Mouse (Mus musculus): ENCODE data around the gene Dyrk3. TPM values are rescaled to one million over a fixed set of nuclear protein-coding genes. Genes with fewer than 3 reads are reported as not detected.

Gene Dyrk3
- 0.89 TPM for polyA plus RNA-seq (2014; fragmentation: Illumina TruSeq; extraction: RNeasy Lipid Tissue Mini Kit (QIAGEN cat#74804); ENCODE audit: low read depth, low replicate concordance)

GRCm38 (mm10) chr1:131138191-131139016 is at the start of gene Dyrk3:
Gene Dyrk3 (minus strand): TSS chr1:131138340.

GRCm38 (mm10) chr1:131153018-131153629 is 15.0 kb upstream of the Dyrk3 start, which contains the start of gene Eif2d:
Gene Eif2d (plus strand): TSS chr1:131153181.

GRCm38 (mm10) chr1:131097700-131098094 is 40.4 kb downstream of the Dyrk3 start, which contains the start of gene Mapkapk2:
Gene Mapkapk2 (minus strand): TSS chr1:131097826.

Other genes starting within 250 kb of the Dyrk3 start
- gene Il20, start 226.9 kb downstream of the Dyrk3 start, polyA plus RNA-seq (2014; fragmentation: Illumina TruSeq; extraction: RNeasy Lipid Tissue Mini Kit (QIAGEN cat#74804); ENCODE audit: low read depth, low replicate concordance), result not detected
- gene Il19, start 198.2 kb downstream of the Dyrk3 start, polyA plus RNA-seq (2014; fragmentation: Illumina TruSeq; extraction: RNeasy Lipid Tissue Mini Kit (QIAGEN cat#74804); ENCODE audit: low read depth, low replicate concordance), result not detected
- not detected for gene Il10, start 118.5 kb downstream of the Dyrk3 start, polyA plus RNA-seq (2014; fragmentation: Illumina TruSeq; extraction: RNeasy Lipid Tissue Mini Kit (QIAGEN cat#74804); ENCODE audit: low read depth, low replicate concordance)
- gene Mapkapk2, start 40.5 kb downstream of the Dyrk3 start, polyA plus RNA-seq (2014; fragmentation: Illumina TruSeq; extraction: RNeasy Lipid Tissue Mini Kit (QIAGEN cat#74804); ENCODE audit: low read depth, low replicate concordance), result 32.0 TPM
- 21.7 TPM for gene Eif2d, start 14.8 kb upstream of the Dyrk3 start, polyA plus RNA-seq (2014; fragmentation: Illumina TruSeq; extraction: RNeasy Lipid Tissue Mini Kit (QIAGEN cat#74804); ENCODE audit: low read depth, low replicate concordance)
- 4.1 TPM for gene Rassf5, start 106.9 kb upstream of the Dyrk3 start, polyA plus RNA-seq (2014; fragmentation: Illumina TruSeq; extraction: RNeasy Lipid Tissue Mini Kit (QIAGEN cat#74804); ENCODE audit: low read depth, low replicate concordance)
- gene Ikbke, start 141.3 kb upstream of the Dyrk3 start, polyA plus RNA-seq (2014; fragmentation: Illumina TruSeq; extraction: RNeasy Lipid Tissue Mini Kit (QIAGEN cat#74804); ENCODE audit: low read depth, low replicate concordance), result 2.1 TPM

Measured in kidney, adult 10 weeks (tissue).